Mouse (Mus musculus) adrenal gland, postnatal 4 days (tissue): ENCODE data around the gene Sgk1. TPM values are rescaled to one million over a fixed set of nuclear protein-coding genes. Genes with fewer than 3 reads are reported as not detected.
A peak's percentile ranks its signal among the peaks of the same experiment; 100 is the strongest.

Experiments used
- DNase-seq, 2 experiments: peaks; one replicate each; pipeline ENCODE4 v3.0.0; 2021 to 2022; ENCODE audit warnings: low spot score in 2 of 2, mixed read lengths in 2 of 2
- total RNA-seq, 2 experiments: library from RNA; stranded (reverse); gene quantifications; 2 replicates each; pipeline ENCODE4 v1.2.3; 2021

The Sgk1 gene
- total RNA-seq, 2 experiments from 2014 or later, result 116 to 120 TPM

DNA sequence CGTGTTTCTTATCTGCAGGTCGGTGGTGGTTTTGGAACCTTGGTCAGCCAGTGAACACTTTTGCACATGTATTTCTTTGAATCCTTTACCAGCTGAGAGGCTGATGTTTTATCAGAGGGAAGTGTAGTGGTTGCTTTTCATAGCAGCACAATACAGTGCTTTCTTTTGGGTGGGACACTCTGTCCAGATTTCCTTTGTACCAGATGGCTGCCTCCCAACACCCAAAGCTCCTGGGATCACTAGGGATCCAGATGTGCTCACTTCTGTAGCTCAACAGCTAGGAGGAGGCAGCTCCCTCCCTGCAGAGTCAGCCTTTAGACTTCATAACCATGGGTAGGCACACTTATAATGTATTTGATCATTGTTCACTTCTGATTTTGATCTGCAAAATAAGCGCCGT lies 70.5 kb downstream of the Sgk1 start:
- no peak for DNase-seq

DNA sequence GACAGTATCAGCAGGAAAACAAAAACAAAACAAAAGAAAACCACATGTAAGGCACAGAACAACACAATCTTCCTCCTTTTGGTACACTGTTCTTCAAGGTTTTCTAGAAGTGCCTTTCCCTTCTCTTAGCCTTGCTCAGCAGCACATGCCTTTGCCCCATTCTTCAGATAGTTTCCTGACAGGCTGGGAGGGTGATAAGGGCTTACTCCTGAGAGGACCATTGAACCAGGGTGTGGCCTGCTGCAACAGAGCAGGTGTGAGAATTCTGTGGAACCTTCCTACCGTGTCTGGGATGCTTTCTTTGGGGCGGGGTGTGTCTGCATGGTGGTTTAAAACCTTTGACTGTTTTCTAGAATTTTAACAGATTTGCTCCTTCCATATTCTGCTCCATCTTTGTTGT lies 79.1 kb downstream of the Sgk1 start:
- no peak for DNase-seq

DNA sequence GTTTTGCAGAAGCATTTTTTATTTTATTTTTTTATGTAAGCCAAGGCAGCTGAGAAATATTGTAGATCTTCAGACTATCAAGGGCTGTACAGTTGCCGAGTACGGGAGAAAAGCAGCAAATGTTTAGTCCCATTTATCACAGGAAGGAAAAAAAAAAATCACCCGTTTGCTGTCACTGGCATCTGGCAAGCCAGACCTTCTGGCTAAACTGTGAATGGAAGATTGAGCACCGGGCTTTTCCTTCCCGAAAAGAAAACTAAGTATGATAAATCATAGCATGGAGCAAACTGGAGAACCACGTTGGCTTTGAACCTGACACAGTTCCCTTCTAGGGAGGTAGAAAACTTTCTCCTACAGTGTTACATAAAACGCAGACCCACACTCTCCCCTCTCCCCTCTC lies 81.0 kb downstream of the Sgk1 start:
- no peak for DNase-seq

DNA sequence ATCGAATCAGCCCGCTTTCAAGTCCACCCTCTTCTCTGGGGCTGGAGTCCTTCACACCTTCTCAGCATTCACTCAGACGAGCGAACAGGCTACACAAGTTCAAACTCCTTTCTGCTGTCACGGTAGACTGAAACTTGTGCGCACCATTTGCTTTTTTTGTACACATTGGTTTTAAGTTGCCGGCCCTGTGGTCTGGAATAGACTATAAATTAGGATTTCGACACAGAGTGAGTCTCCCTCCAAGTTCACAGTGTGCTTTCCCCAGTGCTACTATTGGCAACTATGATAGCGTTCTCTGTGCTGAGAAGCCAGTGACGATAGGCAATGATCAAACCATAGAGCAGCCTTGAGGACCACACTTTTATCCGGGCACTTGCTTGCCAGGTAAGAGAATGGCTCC lies 91.7 kb downstream of the Sgk1 start:
- DNase-seq, result no peak

DNA sequence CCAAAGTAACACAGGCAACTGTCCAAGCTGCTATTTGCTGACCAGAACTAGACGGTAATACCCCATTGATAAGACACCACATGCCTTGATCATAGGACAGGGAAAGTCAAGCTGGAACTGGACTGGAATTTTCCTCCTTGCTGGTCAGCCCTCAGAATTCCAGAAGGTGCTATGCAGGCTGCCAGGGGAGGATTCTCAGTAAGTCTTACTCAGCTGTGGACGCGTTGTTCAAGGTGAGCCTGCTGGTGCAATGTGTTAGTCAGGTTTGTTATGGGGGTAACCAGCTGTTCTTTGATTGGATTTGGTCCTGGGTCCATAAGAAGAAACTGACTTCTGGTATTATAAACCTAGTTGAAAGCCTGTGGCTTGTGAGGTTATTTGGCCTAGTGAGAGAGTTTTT lies 92.8 kb downstream of the Sgk1 start:
- no peak for DNase-seq

DNA sequence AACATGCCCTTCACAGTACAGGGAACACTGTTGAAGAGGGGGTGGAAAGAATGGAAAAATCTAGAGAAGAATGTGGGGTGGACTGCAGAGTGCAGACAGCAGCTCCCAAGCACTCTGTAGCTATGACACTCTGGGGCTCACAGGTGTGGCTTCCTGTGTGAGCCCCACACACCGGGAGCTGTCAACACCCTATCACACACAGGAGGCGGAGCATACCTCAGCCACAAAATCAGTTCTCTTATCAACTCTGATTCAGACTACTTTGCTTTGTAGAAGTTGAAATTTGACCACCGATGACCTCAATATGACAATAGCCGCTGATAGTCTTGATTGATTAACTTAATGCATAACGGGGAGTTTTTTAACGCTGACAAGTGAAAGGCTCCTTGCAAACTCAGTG lies 93.4 kb downstream of the Sgk1 start:
- DNase-seq, result no peak

DNA sequence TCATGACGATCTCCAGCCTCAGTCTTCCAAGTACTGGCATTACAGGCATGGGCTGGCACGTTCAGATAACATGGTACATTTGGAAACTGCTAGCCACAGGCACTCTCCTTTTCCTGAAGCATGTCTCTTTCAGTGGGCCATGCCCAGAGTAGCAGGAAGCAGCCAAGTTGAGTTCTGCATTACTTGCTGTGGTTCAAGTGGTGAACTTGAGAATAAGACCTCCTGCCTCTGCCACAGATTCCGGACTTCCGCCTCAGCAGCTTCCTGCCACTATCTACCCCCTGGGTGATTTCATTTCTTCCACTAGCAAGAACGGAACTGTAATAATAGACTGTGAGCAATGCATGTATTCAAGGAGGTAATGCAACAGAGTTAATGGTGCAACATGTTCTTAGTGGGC lies 94.3 kb downstream of the Sgk1 start:
- DNase-seq, result no peak

DNA sequence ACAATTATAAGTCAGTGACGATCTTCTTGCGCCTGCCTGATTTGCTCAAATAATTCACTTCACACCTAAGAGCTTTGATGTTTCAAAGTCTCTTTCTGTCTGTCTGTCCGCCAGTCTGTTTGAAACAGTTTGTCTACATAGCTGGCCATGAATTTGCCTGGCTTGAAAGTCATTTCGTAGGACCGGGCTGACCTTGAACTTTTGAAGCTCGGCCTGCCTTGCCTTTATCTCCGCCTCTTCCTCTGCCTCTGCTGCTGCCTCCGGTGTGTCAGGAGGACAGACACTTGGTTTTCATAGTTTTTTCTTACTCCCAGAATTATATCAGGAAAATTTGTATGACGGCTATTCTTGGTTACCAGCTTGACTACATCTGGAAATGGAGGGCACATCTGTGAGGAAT lies 96.4 kb downstream of the Sgk1 start:
- no peak for DNase-seq

DNA sequence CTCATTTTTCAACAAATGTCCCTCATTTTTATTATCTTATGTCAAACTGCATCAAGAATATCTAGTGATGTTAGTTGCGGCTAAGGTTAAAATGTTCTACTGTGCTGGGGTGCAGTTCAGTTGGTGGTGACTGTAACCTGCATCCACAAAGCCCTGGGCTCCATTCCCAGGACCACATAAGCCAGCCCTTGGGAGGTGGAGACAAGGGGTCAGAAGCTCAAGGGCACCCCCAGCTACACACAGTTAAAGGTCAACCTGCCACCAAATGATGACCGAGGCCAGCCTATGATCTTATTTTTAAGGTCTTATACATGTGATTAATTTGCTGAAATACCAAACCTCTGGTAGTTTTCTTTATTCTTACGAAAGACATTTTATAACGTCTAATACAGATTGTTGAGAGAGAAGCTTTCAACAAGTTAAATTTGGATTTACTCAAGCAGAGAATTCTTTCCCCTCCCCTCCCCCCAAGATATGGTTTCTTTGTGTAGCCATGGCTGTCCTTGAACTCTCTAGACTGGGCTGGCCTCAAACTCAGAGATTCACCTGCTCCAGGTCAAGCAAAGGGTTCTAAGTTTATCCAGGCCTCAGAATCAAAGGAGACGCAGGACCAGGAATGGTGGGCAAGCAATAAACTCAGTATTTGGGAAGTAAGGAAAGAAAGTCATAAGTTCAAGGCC lies 97.4 kb downstream of the Sgk1 start:
- DNase-seq, result no peak

DNA sequence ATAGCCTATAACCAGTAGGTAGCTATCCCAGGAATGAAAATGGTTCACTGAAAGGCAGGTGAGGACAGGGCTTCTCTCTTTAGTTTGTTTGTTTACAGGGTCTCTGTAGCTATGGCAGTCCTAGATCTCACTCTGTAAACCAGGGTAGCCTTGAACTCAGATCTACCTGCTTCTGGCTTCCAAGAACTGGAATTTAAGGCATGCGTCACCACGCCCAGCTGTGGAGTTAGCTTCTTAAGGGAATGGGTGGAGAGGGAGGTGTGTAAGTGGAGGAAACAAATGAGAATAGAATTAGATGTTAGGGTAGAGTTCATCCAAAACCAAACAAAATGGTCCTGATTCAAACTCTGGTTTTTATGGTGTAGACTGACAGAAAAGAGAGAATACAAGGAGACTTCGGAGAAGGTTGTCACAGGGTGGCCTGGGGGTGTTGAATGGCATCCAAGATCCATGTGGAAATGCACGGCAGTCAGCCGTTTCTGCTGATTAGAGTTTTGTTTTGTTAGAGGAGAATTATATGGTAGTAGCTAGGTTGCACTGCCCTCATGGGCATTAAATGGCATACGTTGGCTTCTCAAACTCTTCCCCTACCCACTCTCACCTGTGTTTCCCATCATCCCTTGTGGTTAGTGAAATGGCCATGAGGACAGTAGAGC lies 98.9 kb downstream of the Sgk1 start:
- DNase-seq, result no peak

DNA sequence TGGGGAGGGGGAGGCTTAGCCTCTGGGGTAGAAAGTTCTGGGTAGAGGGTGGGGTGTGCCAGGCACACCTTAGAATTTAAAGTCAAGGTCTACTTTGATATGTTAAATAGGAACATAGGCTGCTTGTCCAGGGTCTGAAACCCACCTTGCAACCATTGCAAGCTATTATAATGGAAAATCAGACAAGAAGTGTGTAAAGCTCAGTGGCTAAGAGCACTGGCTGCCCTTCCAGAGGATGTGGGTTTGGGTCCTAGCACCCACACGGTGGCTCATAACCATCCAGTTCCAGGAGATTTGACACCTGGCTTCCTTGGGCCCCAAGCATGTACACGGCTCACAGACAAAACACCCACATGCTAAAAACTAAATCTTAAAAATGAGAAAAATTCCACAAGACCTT lies 100.3 kb downstream of the Sgk1 start:
- DNase-seq, result no peak

DNA sequence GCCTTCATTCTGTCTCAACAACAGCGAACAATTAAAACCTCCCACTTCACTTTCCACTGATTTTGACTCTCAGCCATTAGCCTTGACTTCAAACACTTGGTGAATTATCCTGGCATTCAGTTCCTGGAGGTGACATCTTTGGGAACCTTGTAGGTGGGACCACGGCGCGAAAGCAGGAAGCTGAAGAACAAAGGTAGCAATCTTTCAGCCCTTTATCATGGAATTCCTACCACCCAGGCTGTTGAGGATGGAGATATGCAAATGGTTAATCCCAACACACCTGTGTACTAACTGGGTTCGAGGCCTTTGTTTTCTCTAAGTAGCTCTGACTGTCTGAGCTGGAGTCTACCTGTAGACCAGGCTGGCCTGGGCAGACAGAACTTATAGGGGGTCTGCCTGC lies 106.5 kb downstream of the Sgk1 start:
- DNase-seq, result no peak

DNA sequence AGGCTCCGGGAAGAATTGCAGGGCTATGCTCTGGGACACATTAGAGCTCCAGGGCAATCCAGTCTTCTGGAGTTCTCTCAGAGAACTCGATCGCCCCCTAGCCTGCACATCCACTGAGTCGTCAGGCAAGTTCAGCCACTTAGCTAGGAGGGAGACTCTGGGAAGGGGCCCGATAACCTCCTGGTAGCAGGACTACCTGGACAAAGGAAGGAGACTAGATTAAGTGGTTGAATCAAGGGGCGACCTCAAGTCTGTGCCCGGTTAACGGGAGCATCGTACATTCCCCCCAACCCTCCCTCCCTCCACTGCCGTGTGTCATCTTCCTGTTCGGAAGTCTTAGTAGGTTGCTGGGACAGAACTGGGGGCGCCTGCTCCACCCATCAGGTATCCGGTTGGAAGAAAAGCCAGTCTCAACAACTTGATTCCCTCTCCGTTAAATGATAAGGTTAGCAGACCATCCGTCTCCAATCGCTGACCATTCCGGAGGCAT lies 109.4 kb downstream of the Sgk1 start:
- peak in 1 of 2 experiments; percentile 67 for DNase-seq

DNA sequence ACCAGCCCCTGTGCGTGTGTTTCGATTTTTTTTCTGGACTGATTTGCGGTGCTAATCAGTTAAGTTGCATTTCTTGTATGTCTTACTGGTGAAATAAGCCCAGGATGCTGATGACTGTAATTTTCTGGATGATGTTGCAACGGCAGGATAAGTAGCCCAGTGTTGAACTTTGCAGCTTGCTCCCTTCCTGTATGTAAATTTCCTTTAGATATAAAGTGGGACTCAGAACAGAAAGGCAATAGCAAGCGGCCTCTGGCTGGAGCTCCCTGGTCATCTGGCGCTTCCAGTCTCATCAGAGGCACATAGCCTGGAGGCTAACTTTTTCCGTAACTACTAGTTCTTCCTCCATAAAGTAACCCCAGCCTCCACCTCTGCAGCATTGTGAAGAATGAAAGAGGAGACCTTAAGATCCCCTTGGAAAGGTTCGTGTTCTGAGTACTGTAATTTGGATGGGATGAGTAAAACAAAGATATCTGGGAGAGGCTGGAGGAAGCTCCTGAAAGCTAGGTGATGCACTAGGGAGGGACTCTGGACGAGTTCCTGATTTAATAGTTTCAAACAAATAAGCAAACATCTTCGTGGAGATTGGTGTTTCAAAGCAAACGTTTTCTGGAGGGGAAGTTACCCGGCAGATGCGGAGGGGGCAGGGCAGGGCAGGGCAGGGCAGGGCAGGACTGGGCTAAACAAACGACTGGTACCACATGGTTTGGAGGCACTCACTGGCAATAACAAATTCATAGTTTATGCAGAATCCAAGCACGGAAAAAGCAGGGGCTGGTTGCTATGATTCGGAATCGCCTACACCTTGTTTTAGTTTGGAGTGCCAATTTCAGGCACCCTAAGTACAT lies 110.2 kb downstream of the Sgk1 start:
- no peak for DNase-seq

DNA sequence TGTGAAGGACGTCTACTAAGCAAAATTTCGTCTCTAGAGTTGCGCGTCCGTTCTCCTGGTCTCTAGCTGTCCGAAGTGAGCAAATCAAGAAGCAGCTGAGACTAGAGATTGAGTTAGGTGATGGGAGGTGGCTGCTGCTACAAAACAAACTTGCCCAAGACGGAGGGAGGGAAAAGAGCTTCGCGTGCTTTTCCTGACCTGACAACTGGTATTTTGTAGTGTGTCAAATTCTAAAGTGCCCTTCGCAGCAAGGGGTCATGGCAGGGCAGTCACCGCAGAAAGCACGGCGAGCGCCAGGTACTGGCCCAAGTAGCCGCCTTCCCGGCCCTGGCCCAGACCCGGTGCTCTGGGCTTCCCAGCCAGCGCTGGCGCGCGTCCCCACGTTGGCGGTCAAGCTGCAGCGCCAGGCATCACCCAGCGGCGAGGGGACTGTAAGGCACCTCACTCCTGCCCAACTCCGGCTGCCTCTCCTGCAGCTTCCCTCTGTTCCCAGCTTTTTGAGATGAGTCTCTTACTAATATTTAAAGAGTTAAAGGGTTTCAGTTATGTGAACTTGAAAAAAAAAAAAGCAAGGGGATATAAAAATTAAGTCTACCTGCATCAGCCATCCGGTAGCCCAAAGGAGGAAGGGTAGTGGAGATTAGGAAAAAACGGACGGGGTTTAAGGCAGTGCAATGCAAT lies 111.0 kb downstream of the Sgk1 start:
- peak; percentile 56 to 68 for DNase-seq

DNA sequence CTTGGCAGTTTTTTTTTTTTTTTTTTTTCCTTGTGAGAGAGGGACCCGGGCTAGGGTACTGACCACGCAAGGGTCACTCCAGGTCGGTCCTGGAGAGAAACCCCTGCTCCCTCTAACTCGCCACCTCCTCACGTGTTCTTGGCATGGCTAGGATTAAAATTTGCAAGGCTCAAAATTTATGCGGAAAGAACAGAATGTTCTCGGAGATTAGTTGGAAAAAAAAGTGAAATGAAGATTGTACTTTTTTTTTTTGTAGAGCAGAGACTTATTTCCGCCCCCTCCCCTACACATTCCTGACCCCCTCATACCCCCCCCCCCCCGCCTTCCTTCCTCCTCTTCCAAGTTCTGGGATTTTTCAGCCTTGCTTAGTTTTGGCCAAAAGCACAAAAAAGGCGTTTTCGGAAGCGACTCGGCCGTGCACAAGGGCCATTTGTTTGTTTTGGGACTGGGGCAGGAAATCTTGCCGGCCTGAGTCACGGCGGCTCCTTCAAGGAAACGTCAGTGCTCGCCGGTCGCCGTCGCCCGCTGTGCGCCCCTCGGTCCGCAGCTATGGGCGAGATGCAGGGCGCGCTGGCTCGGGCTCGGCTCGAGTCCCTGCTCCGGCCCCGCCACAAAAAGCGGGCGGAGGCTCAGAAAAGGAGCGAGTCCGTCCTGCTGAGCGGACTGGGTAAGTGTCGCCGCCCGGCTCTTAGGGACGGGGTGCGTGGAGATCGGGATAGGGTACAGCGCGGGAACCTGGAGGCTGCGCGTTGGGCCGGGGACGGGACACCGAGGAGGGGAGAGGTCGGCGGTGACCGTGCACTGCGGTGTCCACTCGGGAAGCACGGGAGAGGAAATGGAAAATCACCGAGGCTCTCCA lies 111.8 kb downstream of the Sgk1 start:
- peak; percentile 28 to 44 for DNase-seq

DNA sequence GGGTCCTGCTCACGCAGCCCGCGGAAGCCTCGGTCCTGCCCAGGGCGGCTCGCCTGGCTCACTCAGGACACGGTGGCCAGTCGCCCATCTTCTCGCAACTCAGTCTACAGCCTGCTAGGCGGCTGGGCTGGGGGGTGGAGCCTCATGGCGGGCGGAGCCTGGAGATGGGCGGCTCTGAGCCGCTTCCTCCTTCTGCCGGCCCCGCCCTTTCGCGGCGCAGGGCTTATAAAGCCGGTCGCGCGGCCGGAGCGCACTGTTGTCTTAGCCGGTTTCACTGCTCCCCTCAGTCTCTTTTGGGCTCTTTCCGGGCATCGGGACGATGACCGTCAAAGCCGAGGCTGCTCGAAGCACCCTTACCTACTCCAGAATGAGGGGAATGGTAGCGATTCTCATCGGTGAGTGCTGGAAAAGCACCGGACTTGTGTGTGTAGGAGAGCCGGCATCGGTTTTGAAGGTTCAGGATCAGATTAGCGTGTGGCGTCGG lies 112.5 kb downstream of the Sgk1 start:
- peak; percentile 89 to 92 for DNase-seq

DNA sequence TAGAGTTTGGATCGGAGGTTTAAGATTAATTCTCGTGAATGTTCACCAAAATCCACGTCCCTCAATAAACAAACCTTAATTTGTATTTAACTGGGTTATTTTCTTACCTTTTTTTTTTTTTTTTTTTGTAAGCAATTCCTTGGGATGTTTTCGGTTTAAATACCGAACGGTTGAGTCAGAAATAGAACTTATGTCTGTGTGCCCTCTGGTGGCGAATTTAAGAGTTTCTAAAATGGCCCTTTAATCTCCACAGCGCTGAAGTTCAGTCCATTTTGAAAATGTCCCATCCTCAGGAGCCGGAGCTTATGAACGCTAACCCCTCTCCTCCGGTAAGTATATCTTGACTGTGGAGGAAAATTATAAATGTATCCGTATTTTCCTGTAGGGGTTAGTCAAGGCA lies 113.2 kb downstream of the Sgk1 start:
- DNase-seq, result no peak

DNA sequence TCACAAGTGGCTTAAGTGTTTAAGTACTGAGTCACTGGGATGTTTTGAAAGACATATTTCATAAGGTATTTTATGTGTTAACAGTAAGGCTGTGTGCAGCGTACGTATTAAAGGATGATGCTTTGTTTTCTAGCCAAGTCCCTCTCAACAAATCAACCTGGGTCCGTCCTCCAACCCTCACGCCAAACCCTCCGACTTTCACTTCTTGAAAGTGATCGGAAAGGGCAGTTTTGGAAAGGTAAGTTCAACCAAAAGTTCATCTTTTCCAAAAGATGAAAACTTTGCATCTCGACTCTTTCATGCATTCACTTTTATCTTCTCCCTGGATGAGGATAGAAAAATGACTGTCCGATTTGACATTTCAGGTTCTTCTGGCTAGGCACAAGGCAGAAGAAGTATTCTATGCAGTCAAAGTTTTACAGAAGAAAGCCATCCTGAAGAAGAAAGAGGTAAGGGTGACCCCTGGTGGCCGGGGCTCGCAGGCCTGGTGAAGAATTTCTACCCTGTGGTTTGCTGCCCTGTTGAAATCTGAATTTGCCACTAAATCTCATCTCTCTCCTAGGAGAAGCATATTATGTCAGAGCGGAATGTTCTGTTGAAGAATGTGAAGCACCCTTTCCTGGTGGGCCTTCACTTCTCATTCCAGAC lies 113.8 kb downstream of the Sgk1 start:
- peak; percentile 36 to 56 for DNase-seq
